Mouse (Mus musculus) brown adipose tissue, adult 24 weeks (tissue): ENCODE data around the gene Tmem143. TPM values are rescaled to one million over a fixed set of nuclear protein-coding genes. Genes with fewer than 3 reads are reported as not detected.

Experiments used
- H3K27ac ChIP-seq: fragments of 200-500 bp; replicated peaks from 2 replicates; pipeline ENCODE4 v1.5.1; 2012; ENCODE audit warnings: low read depth, mild to moderate bottlenecking, low read length
- H3K4me1 ChIP-seq: fragments of 200-500 bp; 2 replicates; pipeline ENCODE4 v1.6.1; 2012; ENCODE audit warnings: low read length, mixed read lengths; ENCODE audit not compliant: control insufficient read depth, insufficient read depth, insufficient read length
- H3K4me3 ChIP-seq: fragments of 200-500 bp; 2 replicates; pipeline ENCODE4 v1.5.1; 2012; ENCODE audit warnings: low read depth, mild to moderate bottlenecking, low read length, moderate library complexity; ENCODE audit not compliant: insufficient read depth
- polyA plus RNA-seq: library from polyadenylated mRNA; stranded (reverse); fragments of >200 nt; gene quantifications from 2 replicates; pipeline ENCODE4 v1.2.4, GENCODE M21; 2012; ENCODE audit not compliant: missing spikeins, insufficient read depth, insufficient read length

The Tmem143 gene
- polyA plus RNA-seq, 1 experiment: 189 TPM

- Histone ChIP-seq H3K4me3 (no peak overlapping the region), H3K4me1 (no peaks in the 10 kb centered on the region), H3K27ac (no peak overlapping the region)
Measured at GRCm38 (mm10) chr7:45909145-45909544, 12.4 kb downstream of the Tmem143 start.

GRCm38 (mm10) chr7:45914067-45914466 is 17.3 kb downstream of the Tmem143 start:
- Histone ChIP-seq H3K27ac (no peak overlapping the region), H3K4me1 (no peaks in the 10 kb centered on the region), H3K4me3 (no peak overlapping the region)

GRCm38 (mm10) chr7:45915011-45915410 is 18.3 kb downstream of the Tmem143 start:
- H3K4me1 ChIP-seq: no peaks in the 10 kb centered on the region
- H3K27ac ChIP-seq: no peak overlapping the region
- H3K4me3 ChIP-seq: no peak overlapping the region

- no peak overlapping the region for H3K27ac ChIP-seq
- peak overlapping the region; percentile 40 for H3K4me3 ChIP-seq
- no peaks in the 10 kb centered on the region for H3K4me1 ChIP-seq
Measured at GRCm38 (mm10) chr7:45916056-45917003, 19.6 kb downstream of the Tmem143 start.

DNA sequence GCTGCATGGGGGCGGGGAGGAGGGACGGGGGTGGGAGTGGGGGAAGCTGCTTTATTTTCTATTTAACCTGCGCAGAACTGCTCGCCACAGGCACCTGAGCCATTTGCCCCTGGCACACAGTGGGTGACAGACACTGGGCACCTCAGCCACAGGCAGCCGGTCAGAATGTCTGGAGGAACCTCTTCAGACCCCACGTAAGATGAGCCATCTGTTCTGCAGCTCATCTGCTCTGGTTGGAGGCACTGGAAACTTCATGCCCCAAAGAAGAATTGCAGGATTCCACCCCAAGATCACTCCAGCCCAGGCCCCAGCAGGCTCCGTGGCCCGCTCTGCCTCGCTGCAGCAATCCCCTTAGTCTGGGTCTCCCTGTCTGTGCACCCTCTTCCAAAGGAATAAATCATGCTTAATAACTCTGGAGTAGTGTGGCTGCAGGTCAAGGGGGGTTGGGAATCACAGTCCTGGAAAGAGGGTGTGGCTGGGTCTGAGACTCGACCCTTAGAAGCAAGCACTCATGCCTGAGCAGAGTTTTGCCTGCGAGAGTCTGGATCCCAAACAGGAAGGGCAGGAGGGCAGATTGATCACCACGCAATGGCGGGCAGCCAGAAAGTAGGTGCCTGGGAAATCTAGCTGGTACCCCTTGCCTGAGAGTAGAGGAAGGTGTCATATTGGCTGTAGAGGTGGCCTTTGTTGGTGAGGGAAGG is 20.4 kb downstream of the Tmem143 start:
- Histone ChIP-seq H3K27ac (no peak overlapping the region), H3K4me1 (no peaks in the 10 kb centered on the region), H3K4me3 (no peak overlapping the region)

DNA sequence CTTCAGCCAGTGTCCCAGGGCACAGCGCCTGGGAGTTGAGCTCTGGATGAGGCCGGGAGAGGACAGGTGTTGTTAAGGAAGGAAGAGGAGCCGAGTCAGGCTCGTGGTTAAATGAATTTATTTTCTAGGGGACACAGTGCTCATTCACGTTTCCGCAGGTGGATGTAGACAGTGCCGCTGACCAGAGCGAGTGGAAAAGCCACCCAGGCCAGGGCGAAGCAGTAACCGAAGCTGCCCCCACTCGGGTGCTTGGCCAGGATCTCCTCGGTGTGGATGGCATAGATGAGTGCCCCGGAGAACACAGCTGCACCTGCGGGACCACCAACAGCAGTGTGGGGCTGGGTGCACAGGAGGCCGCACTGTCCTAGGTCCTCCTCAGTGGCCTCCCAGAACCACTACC is 21.2 kb downstream of the Tmem143 start:
- H3K27ac ChIP-seq: no peak overlapping the region

DNA sequence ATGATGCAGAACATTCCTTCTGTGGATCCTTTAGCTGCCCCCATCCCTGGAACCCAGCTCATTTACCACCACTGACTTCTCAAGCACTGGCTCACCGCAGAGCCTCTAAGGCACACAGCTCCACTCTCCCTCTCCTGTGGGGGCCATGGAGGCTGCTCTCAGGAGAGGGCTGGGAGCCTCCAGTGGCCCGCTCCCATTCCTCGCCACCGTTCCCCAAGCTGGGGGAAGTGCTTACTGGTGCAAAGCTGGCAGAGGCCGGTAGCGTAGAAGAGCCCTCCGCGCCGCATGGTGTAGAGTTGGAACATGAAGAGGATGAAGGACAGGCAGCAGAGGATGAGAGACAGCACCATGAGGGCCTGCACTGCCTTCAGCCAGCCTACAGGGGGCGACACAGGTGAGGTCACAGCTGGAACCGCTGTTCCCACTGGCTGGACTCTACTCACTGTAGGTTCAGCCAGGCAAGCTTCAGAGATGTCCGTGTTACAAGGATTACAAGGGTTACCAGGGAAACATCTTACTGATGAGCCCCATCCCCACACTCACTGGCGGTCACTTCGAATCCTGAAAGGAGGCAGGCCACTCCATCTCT is 22.4 kb downstream of the Tmem143 start:
- H3K4me3 ChIP-seq: peak overlapping the region; percentile 58
- 0 out of 2 replicates have a peak, but pooled peaks cover 3% of the 10 kb centered on the region for H3K4me1 ChIP-seq

More for the DNA sequence above, 21.2 kb downstream of the Tmem143 start:
- Histone ChIP-seq H3K4me1 (0 out of 2 replicates have a peak, but pooled peaks cover 3% of the 10 kb centered on the region), H3K4me3 (no peak overlapping the region)

GRCm38 (mm10) chr7:45919761-45920160 is 23.0 kb downstream of the Tmem143 start:
- peak overlapping the region; percentile 35; the same call in 1 of the 2 replicates for H3K27ac ChIP-seq
- 0 out of 2 replicates have a peak, but pooled peaks cover 3% of the 10 kb centered on the region for H3K4me1 ChIP-seq
- peak overlapping the region; percentile 58 for H3K4me3 ChIP-seq

More for the DNA sequence above, 22.4 kb downstream of the Tmem143 start:
- H3K27ac ChIP-seq: no peak overlapping the region

DNA sequence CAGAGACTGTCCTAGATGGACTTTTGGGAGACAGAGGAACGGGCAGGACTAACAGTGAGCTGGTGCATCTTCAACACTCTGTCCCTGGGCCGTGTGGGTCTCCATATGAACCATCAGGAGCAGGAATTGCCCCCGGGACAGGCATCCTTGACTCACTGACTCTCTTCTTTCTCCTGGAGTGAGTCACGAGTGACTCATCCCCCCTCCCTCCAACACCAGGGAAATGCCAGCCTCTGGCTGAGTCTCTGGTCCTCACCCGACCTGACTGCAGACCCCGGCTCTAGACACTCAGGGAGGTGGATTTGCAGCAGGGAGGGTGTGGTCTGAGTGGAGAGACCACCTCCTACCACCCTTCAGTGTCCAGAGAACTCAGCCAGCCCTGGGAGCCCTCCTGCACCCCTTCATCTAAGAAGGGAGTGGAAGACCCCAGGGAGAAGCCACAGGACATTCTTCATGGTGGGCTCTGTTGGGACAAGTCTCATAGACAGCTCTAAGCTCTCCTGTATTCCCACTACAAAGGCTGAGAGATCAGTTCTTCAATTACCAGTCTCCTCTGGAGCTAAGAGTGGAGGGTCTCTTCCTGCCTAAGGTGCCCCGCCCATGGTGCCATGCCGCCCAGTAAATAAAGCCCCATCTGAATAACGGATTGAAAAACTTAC is 24.0 kb downstream of the Tmem143 start:
- Histone ChIP-seq H3K4me3 (peak overlapping the region; percentile 58), H3K27ac (peak overlapping the region; percentile 80), H3K4me1 (0 out of 2 replicates have a peak, but pooled peaks cover 3% of the 10 kb centered on the region)

GRCm38 (mm10) chr7:45921242-45921621 is 24.5 kb downstream of the Tmem143 start, which contains the start of gene Emp3:
Gene Emp3 (minus strand): TSS chr7:45921404.
- H3K4me3 ChIP-seq: peak within 1 kb of the TSS; percentile 58
- 0 out of 2 replicates have a peak, but pooled peaks cover 3% of the 10 kb centered on the region for H3K4me1 ChIP-seq
- H3K27ac ChIP-seq: peak within 1 kb of the TSS; percentile 80

- Histone ChIP-seq H3K27ac (peak overlapping the region; percentile 72), H3K4me3 (no peak overlapping the region), H3K4me1 (0 out of 2 replicates have a peak, but pooled peaks cover 3% of the 10 kb centered on the region)
Measured at GRCm38 (mm10) chr7:45921950-45922600, 25.3 kb downstream of the Tmem143 start.

GRCm38 (mm10) chr7:45922928-45923761 is 26.4 kb downstream of the Tmem143 start:
- Histone ChIP-seq H3K4me1 (0 out of 2 replicates have a peak, but pooled peaks cover 3% of the 10 kb centered on the region), H3K4me3 (peak overlapping the region; percentile 73), H3K27ac (peak overlapping the region; percentile 94)

GRCm38 (mm10) chr7:45923762-45924428 is 27.2 kb downstream of the Tmem143 start, which contains the start of gene Ccdc114:
Gene Ccdc114 (plus strand): TSS chr7:45924072.
- H3K27ac ChIP-seq: peak within 1 kb of the TSS; percentile 94

More at GRCm38 (mm10) chr7:45923762-45924428, 27.2 kb downstream of the Tmem143 start, which contains the start of gene Ccdc114:
- H3K4me1 ChIP-seq: 0 out of 2 replicates have a peak, but pooled peaks cover 3% of the 10 kb centered on the region
- peak within 1 kb of the TSS; percentile 73 for H3K4me3 ChIP-seq
